Mouse (Mus musculus) forelimb bud, embryonic 11.5 days (tissue): ENCODE results near the gene L3mbtl3.

Source experiments
- DNase-seq: peaks from one replicate; pipeline ENCODE4 v3.0.0-alpha.2; 2012; ENCODE audit warnings: low read depth, low spot score

The L3mbtl3 gene

DNA sequence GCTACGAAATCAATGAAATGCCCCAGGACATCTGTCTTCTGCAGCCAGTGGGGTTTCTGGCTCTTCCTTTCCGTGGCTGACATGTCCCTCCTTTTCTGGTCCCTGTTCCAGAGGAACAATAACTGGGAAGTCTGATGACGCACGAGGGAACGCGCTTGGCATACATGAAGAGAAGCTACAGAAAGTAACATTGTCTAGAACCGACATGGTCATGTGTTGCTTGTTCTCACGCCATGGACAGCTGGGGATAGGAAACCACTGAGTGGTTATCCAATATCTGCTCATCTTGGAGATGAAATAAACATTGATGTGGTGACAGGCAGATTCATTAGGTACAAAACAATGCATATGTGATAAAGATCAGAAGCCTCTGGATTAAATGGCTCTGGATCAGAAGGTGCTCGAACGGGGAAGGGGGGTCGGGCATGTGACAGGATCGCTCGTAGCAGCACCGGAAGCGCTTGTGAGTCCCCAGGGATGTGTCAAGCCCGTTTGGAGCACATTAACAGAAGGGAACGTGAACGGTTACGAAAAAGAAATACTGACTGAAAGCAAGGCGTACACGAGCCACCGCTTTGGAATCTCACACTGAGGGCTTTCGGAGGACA lies 37.8 kb downstream of the L3mbtl3 start:
- no peak for DNase-seq

DNA sequence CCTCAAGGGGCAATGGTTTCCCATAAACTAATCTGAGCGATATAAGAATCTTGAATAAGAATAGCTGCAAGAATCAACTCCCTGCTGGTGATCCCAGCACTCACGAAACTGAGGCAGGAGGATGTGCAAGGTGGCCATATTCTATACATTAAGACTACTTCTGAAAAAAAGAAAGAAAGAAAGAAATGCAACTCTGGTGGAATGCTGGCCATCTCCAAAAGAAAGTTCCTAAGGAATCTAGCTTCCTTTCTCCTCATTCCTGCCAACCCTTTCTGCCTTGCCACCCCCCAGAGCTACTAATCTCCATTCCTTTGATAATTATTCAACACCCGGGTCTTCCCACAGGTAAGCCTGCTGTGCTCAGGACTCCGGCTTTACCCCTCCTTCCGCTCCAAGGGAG lies 41.8 kb downstream of the L3mbtl3 start:
- no peak for DNase-seq

DNA sequence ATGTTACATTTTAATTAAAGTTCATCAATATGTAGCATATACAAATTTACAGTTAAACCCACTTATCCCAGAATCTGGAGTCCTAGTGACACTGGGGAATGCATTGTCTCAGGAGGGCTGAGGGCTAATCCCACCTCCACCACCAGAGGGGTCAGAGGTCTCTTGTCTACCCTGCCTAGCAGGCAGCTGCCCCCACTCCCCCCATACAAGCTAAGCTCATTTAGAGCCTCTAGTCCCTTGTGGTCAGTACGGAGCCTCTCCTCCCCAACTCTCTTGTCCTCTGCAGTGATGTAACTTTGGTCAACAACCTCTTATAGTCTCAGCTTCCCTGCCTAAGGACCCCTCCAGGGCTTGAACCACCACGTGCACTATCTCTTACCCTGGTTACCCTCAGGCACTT lies 43.0 kb downstream of the L3mbtl3 start:
- no peak for DNase-seq

DNA sequence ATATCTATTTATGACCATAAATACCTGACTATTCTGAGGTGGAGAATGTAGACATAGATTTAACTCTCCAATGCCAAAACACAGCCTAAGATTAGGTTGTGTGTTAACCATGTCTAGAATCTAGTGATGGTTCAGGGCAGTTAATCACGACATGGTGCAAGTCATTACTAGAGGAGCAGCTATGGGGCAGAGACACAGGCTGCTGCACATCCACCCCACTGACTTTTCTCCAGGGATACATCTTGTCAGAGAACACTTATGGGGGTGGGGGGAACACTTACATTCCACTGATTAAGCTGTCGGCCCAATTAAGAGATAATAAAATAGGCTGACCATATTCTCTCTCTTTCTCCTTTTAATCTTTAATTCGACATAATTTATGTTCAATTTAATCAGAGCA lies 46.9 kb downstream of the L3mbtl3 start:
- DNase-seq = no peak

DNA sequence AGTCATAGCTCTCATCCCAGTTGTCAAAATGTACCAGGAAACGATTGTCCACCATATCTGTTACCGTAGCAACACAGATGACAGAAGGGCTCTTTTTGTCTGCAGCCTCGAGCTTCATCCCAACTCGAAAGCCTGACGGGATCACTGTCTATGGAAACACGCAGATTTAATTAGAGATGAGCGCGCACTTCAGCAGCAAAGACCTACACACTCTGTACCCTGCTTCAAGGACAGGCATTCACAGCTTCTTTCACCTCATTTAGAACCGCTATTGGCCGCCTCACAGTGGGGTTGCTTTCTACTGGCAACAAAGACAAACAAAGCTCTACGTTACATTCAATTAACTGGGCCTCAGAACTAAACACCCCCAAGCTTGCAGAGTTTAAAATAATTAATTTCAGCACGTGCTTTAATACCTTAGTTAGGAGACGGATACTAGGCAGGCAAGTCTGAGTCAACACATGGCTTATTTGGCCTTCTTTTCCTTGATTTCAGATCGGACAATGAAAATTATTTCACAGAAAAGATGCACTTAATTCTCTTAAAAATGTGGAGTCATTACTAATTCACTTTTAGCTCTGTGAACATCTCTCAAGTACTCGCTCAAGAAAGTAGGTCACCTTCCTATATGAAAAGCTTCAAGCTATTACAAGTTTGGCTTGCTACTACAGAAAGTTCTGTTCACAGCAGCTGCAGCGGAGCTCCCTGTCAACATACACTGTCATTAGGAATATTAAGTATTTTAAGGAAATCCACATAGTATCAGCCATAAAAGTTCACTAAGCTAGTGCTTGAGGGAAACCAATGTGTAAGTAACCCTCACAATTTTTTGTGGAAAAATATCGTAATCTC lies 47.9 kb downstream of the L3mbtl3 start:
- DNase-seq = no peak

DNA sequence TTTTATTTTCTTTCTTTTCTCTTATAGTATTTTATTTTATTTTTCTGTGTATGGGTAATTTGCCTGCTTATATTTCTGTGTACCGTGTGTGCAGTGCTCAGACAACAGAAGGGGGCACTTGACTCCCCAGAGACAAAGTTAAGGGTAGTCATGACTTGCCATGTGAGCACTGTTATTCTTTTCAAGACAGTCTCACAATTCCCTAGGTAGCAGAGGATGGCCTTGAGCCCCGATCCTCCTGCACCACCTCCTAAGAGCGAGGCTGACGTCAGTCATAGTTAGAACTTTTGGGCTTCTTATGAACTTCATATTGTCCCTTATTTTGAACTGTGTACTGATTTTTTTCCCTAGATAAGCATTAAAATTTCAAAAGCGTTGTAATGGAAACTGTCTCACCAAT lies 48.5 kb downstream of the L3mbtl3 start:
- no peak for DNase-seq

DNA sequence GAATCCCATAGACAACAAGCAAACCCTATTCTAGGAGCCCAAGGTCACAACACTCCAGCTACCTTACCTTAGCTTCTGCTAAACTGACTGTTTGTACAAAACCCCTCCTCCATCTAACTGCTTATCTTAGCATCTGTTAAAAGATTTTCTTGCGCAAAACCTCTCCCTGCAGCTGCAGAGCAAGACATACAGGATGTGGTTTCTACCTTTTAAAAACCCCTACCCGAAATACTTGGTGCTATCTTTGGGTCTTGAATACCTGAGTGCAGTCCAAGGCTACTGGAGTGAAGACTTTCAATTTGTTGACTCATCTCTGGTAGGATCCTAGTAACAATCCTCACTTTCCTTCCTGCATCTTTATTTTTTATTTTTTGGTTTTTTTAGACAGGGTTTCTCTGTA lies 50.5 kb downstream of the L3mbtl3 start:
- DNase-seq = no peak

DNA sequence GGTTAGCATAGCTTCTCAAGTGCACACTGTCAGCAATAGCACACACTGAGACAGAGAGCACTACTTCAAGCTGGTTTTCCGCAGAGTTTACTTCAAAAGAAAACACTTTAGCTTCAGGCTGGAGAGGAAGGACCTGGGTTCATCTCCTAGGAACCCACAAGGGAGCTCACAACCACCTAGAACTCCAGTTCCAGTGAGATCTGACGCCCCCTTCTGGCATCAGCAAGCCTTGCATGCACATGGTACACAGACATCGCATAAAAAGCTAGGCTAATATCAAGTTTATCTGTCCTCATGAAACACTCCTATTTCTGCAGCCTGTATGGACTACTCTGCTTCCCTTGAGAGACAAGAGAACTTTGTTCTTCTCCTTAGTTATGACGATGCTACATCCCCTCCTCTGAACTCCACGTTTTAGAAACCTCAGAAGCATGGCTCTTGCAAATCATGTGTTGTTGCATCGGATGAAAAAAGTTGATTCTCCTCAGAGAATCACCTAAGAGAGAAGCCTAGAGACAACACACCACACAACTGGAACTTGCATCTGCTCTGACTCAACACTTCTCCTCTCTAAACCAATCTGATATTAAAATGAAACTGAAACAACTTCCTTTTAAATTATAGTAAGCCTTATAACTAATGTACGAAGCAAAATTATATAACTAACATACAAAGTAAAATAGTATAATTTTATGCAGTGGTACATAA lies 53.3 kb downstream of the L3mbtl3 start:
- no peak for DNase-seq

DNA sequence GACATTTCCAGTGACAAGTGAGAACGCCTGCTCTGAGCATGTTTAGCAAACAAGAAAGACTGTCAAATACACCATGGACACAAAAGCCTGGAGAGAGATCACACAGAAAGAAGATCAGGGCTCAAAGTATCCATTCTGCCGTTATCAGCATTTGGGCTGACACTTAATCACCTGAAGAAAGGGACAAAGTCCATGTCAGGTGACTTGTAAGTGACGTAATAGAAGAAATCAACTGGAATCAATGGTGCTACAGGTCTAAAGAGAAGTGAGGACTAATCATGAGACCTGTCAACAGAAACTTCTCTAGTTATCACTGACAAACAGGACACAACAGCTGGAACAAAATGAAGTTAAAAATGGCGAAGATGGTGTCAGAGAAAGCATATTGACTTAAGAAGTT lies 55.1 kb downstream of the L3mbtl3 start:
- DNase-seq = no peak

DNA sequence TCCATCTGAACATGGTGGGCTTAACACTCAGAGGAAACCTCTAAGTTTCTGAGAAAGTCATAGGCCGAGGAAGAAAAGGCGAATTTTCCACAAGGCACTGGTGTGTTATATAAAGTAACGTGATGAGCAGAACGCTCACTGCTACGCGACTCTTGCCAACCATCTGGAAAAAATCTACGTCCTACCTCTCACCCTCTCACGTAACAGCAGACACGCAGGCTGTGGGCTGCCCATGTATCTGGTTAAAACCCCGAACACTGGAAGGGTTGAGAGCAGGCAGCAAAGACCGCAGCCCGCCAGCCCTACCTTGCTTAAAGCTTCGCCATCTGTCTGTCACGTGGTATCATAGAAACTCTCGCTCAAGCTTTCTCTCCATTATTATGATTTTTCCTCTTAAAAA lies 61.4 kb downstream of the L3mbtl3 start:
- DNase-seq = no peak

DNA sequence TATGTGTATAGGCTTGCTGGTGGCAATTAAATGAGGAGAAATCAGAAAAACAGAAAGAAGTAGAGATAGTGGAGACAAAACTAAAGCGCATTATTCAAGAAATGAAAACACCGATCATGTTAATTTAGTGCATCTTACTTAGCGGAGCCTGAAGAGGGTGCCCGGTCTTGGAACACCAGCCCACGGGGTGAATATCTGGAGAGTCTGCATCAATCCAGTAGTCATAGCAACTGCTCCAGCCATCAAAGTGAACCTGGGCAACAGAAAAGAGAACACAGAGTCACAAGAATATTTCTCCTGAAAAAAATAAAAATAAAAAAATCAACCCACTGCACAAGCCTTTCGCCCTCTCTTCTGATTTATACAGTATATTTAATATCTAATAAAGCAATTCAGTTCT lies 72.3 kb downstream of the L3mbtl3 start:
- no peak for DNase-seq

DNA sequence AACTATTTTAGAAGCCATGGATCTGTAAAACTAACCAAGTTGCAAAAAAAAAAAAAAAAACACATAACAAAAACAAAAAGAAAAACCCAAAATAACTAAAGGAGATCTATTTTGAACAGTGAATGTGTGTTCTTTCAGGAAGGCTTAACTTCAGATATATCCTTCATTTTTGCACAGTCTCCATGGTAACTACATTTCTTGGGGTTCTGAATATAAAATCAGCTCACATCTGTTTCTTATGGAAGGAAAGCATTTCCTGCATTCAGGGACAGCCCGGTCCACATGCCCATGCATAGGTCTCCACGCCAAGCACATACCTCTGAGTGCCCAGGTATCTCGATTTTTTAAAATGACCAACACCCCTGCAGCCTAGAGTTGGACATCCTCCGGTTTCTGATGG lies 73.4 kb downstream of the L3mbtl3 start:
- DNase-seq = no peak

DNA sequence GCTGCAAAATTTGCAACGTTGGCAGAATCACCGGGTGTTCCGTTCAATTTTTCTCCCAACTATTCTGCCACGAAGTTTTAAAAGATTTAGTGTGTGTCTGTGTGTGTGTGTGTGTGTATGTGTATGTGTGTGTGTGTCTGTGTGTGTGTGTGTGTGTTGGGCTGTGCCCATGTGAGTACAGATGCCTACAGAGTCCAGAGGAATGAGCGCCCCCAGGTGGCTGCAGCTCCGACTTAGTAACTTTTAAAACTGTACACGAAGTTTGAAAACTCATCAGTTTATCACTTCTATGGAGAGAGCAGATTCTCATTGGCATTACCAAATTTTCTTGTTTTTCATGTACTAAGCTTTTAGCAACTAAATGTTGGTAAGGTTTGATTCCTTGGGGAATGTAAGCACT lies 78.1 kb downstream of the L3mbtl3 start:
- no peak for DNase-seq

DNA sequence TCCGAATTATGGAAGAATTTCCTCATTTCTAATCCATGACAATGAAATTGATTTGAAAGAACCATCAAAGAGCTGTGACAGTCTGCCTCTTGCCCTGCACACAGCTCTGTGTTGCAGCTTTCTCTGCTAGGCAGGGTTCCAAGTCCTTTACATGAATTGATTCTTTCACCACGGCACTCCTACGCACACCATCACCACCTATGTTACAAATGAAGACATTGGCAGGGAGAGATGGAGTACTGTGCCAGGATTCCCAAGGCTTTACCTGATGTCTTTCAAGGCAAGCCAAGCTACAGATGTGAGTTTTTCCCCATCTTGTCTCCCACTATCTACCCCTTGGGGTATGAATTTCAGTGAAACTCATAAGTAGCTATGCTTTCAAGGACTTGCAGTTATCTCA lies 78.6 kb downstream of the L3mbtl3 start:
- no peak for DNase-seq

DNA sequence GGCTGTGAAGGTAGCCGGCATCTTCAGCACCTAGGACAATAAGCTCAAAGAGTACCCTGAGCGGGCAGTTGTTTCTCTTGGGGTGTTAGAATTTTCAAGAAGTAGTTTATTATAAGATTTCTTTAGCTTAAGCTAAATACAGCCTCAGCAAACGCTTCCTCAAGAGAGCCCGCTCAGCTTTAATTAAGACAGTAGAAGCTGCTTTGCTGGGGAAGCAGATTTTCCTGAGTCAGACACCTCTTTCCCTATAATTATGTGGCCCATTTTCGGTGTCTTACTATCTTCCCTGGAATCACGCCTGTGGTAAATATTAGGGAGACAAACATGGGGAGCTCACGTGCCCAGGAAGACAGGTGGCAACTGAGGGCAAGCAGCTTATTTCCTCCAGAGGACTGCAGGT lies 88.6 kb downstream of the L3mbtl3 start:
- no peak for DNase-seq

DNA sequence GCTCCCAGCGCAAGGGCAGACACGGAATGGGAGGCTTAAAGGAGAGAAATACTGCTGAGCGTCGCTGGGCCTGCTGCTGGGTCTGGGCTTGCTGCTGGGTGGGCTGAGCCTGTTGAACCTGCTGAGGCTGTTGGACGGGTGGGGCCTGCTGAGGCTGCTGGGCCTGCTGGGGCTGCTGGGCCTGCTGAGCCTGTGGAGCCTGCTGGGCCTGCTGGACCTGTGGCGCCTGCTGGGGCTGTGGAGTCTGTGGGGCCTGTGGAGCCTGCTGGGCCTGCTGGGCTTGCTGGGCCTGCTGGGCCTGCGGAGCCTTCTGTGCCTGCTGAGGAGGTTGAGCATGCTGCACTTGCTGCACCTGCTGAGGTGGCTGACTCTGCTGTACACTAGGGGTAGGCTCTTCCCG lies 95.8 kb downstream of the L3mbtl3 start:
- no peak for DNase-seq

DNA sequence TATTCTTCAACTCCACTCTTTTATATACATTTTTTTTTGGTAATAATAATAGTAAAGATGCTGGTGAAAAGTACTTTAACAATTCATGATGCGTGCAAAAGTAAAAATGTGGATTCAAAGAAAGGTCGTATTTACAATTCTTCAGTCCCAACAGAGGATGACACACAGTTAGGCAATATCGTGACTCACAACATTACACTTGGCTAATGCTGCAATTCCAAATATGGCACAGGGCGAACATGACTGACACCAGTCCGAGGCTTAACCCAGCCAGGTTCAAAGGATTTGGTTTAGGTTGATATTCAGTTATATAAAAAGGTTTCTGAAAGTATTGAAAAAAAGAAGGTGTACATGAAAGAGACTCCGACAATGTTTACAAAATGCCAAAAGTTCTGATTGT lies 100.4 kb downstream of the L3mbtl3 start:
- no peak for DNase-seq

DNA sequence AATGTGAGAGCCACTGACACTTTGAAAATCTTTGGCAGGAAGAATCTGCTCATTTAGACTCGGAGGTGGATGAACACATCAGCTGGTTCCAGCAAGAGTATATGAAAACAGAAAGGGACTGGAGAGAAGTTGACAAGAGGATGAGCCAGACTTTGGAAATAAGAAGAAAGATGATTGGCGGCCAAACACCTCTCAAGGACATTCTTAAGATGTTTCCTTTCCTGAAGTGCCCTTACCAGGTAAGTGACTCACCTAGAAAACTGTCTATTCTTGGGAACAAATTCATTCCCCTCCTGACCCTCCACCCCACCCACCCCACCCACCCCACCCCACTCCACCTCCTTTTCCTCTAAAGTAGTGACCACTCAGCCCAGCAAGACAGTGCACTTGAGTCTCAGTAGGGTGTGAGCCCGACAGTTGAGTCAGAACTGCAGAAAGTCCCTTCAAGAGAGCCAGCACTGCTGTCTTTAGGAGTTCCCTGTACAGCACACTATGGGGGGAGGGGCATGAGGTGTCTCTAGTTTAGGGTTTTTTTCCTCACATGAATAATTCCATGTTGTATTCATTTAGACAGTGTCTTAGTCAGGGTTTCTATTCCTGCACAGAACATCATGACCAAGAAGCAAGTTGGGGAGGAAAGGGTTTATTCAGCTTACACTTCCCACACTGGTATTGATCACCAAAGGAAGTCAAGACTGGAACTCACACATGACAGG lies 111.9 kb downstream of the L3mbtl3 start:
- DNase-seq = no peak

DNA sequence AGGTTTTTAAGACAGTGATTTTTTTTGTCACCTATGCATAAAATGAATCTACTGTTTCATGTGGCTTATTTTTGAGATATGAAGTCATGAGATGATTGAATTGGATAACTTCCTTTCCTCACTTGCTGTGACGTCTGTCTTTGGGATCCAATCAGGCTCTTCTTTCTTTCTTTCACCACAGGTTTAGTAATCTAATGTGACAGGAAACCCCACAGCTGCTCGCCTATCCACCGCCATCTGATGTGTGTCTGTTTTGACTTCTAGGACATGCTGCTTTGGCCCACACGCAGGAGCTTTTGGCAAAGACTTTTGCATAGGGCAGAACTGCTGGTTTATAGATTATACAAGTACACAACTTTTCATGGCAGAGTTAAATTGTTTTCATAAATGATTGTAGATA lies 115.9 kb downstream of the L3mbtl3 start:
- DNase-seq = no peak

DNA sequence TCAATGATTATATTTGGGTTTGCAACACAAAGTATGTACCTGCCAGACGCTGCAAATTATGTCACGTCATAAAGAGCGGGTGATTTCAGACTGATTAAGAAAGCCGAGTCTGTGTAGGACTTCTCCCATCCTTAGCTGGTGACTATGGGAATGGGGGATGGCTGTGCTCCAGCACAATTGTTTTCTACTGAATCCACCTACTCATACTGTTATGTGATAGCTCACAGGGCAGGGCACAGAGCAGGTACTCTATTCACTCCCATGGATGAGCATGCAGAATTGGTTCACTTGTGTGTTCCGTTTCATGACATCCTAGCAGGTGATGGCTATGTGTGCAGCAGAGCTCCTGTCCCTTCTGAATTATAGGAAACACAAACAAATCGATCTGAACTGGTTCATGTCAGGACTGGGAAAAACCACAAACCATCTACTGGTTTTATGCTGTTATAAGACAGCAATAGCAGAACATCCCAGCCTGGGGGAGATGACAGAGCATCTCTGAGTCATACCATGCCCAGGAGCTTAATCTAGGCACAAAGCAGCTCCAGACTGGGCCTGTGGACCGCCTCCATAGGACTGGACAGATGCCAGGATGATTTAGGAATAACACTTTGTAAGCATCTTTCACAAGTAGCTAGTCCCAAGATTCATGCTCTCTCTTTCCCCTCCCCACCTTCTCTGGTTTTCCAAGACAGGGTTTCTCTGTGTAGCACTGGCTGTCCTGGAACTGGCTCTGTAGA lies 126.2 kb downstream of the L3mbtl3 start:
- no peak for DNase-seq

DNA sequence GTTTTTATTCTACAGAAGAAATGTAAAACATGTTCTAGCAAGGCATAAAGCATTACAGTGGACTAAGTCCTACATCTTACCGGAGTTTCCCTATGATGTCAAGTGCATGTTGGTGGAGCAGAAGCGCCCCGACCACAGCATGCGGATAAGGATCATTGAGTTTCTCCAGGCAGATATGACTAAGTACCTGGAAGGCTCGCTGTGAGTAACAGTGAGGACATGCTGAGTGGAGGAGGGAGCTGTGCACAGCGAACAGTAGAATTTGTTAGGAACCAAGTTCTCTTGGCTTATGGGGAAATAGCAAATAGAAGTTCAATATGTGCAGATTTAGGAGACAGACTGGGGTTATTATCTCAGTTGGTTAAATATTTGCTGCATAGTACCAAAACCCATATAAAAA lies 131.3 kb downstream of the L3mbtl3 start:
- DNase-seq = no peak

DNA sequence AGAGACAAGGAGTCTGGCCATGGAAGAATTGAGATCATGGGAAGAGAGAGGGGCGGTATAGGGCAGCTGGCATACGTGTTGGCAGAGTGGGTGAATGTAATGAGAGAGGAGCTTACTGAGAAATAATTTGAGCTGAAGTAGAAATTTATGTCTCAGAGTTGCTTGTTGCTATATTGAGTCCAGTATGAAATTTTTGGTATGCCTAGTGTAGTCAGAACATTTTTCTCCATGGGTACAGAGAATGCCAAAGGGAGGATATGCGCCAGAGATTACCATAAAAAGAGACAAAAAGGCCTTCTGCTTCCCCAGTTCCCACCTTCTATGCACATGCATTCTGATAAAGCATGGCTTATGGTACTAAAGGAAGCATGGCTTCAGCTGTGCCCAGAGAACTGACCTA lies 132.6 kb downstream of the L3mbtl3 start:
- DNase-seq = no peak
